Mouse (Mus musculus) kidney, adult 2 months (tissue): Measurements from ENCODE around the gene Ppm1h.

Experiments
- CTCF ChIP-seq: fragments of 200-500 bp; conservative IDR thresholded peaks from 2 replicates; pipeline ENCODE4 v1.5.1; 2011; ENCODE audit warnings: low read depth, mild to moderate bottlenecking, control low read depth, low read length, moderate library complexity, mixed read lengths; ENCODE audit not compliant: insufficient read depth, insufficient read length
- POLR2A ChIP-seq: fragments of 200-500 bp; IDR thresholded peaks from one replicate; pipeline ENCODE4 v1.6.1; 2011; ENCODE audit warnings: low read depth, low read length, control low read depth

DNA sequence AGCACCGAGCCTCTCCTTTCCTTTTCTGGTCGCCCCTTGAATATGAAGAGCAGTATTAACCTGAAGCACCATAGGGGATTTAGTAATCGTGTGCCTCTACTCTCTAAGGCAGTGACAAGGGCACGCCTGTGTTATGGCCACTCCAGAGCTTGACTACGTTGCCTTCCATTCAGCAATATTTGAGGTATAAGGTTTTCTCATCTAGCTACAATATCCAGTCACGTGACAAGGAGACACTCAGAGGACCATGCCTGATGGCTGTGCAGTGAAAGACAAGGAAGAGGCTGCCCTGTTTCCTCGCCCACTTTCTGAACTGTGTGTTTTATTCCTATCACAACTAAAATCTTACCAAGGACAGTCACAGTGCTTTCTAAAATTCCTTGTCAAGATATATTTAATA lies 309.8 kb downstream of the Ppm1h start:
- TF ChIP-seq CTCF (no peak), POLR2A (no peak)
